Mouse (Mus musculus): ENCODE data around the gene Slc11a2. TPM values are rescaled to one million over a fixed set of nuclear protein-coding genes. Genes with fewer than 3 reads are reported as not detected.

The Slc11a2 gene
- polyA plus RNA-seq, 1 experiment, result 53.2 TPM

DNA sequence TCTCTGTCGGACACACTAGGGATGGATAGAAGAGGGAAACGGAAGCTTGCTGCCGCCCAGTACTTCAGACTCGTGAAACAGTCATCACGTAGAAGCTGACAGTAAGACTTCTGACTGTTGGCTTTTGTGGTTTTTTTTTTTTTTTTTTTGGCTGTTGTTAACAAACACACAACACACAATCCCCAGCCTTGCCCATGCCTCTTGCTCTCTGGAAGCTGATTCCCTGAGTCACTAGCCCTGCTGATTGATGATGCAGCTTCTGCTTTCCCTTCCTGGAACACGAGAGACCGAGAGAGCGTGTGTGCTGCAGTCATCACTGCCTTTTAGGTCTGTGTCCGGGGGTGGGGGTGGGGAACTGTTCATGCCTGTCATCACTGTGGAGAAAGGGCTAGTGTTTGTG is 36.8 kb upstream of the Slc11a2 start:
- 58% methylated on average over 9 of the region's 9 CpGs for WGBS
- TF ChIP-seq CTCF (IDR thresholded peaks at IDR 0.05; ENCODE audit: insufficient read depth, low read length) (no peak), POLR2A (IDR thresholded peaks at IDR 0.05; ENCODE audit: borderline replicate concordance, extremely low read depth, low read depth, low read length) (no peak)
- DNase-seq, result no peak
- no peak overlapping the region for H3K4me3 ChIP-seq (replicated peaks; ENCODE audit: extremely low read depth, low read depth, low read length)
- no peaks in the 10 kb centered on the region for H3K4me1 ChIP-seq (ENCODE audit: control insufficient read depth, insufficient read depth, low read length)

- DNase-seq, result peak; percentile 41
- Histone ChIP-seq H3K4me3 (replicated peaks; ENCODE audit: extremely low read depth, low read depth, low read length) (no peak overlapping the region), H3K4me1 (ENCODE audit: control insufficient read depth, insufficient read depth, low read length) (no peaks in the 10 kb centered on the region)
- WGBS, result 10% methylated on average over 12 of the region's 12 CpGs
- TF ChIP-seq CTCF (IDR thresholded peaks at IDR 0.05; ENCODE audit: insufficient read depth, low read length) (no peak), POLR2A (IDR thresholded peaks at IDR 0.05; ENCODE audit: borderline replicate concordance, extremely low read depth, low read depth, low read length) (no peak)
These were observed 36.1 kb upstream of the Slc11a2 start for GRCm38 (mm10) chr15:100460942-100461341.

- WGBS, result 38% methylated on average over 10 of the region's 10 CpGs
- DNase-seq, result peak; percentile 45
- Histone ChIP-seq H3K4me1 (ENCODE audit: control insufficient read depth, insufficient read depth, low read length) (no peaks in the 10 kb centered on the region), H3K4me3 (replicated peaks; ENCODE audit: extremely low read depth, low read depth, low read length) (no peak overlapping the region)
- TF ChIP-seq CTCF (IDR thresholded peaks at IDR 0.05; ENCODE audit: insufficient read depth, low read length) (peak; percentile 34; the same call in 1 of the 2 replicates), POLR2A (IDR thresholded peaks at IDR 0.05; ENCODE audit: borderline replicate concordance, extremely low read depth, low read depth, low read length) (no peak)
These were observed 33.2 kb upstream of the Slc11a2 start for GRCm38 (mm10) chr15:100458055-100458454.

GRCm38 (mm10) chr15:100457340-100457739 is 32.5 kb upstream of the Slc11a2 start:
- DNase-seq, result peak; percentile 69
- 5% methylated on average over 17 of the region's 17 CpGs for WGBS
- Histone ChIP-seq H3K4me1 (ENCODE audit: control insufficient read depth, insufficient read depth, low read length) (no peaks in the 10 kb centered on the region), H3K4me3 (replicated peaks; ENCODE audit: extremely low read depth, low read depth, low read length) (no peak overlapping the region)
- no peak for TF ChIP-seq POLR2A (IDR thresholded peaks at IDR 0.05; ENCODE audit: borderline replicate concordance, extremely low read depth, low read depth, low read length)
- peak; percentile 97 for TF ChIP-seq CTCF (IDR thresholded peaks at IDR 0.05; ENCODE audit: insufficient read depth, low read length)

DNA sequence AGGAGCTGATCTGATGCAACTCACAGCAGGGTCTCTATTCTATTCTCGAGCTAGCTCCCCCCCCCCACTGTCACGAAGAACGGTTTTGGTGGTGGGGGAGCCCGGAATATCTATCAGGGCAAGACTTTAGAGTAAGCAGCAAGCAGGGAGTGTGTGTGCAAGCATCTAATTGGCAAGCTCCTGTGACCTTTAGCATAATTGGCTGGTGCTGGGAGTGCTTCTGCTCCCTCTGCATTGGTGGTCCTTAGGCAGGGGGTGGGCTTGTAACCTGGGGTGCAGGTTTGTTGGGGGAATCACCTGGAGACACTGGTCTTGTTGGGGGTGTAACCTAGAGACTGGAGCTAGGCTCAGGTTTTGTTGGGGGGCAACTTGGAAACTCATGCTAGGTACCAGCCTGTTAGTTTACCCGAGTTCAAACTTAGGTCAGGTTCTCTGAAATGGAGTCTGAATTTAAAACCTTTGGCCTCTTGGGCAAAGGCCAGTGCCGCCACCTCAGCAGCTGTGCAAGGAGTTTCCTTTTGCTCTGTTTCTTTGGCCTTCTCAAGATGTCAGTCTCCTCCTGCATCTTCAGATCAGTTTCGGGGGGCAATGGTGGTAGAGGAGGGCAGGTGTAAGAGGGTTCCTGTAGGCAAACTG is 31.6 kb upstream of the Slc11a2 start:
- H3K4me3 ChIP-seq (replicated peaks; ENCODE audit: extremely low read depth, low read depth, low read length), result no peak overlapping the region
- TF ChIP-seq CTCF (IDR thresholded peaks at IDR 0.05; ENCODE audit: insufficient read depth, low read length) (no peak), POLR2A (IDR thresholded peaks at IDR 0.05; ENCODE audit: borderline replicate concordance, extremely low read depth, low read depth, low read length) (no peak)
- no peaks in the 10 kb centered on the region for H3K4me1 ChIP-seq (ENCODE audit: control insufficient read depth, insufficient read depth, low read length)
- no peak for DNase-seq
- WGBS, result 80% methylated on average over 7 of the region's 7 CpGs

- 70% methylated on average over 11 of the region's 11 CpGs for WGBS
- no peak for TF ChIP-seq POLR2A (IDR thresholded peaks at IDR 0.05; ENCODE audit: borderline replicate concordance, extremely low read depth, low read depth, low read length)
- no peak for TF ChIP-seq CTCF (IDR thresholded peaks at IDR 0.05; ENCODE audit: insufficient read depth, low read length)
- no peak for DNase-seq
- Histone ChIP-seq H3K4me3 (replicated peaks; ENCODE audit: extremely low read depth, low read depth, low read length) (no peak overlapping the region), H3K4me1 (ENCODE audit: control insufficient read depth, insufficient read depth, low read length) (no peaks in the 10 kb centered on the region)
These were observed 27.6 kb upstream of the Slc11a2 start for GRCm38 (mm10) chr15:100452486-100452885.

GRCm38 (mm10) chr15:100451245-100451644 is 26.4 kb upstream of the Slc11a2 start:
- 50% methylated on average over 16 of the region's 16 CpGs for WGBS
- H3K4me1 ChIP-seq (ENCODE audit: control insufficient read depth, insufficient read depth, low read length), result no peaks in the 10 kb centered on the region
- no peak for DNase-seq
- TF ChIP-seq POLR2A (IDR thresholded peaks at IDR 0.05; ENCODE audit: borderline replicate concordance, extremely low read depth, low read depth, low read length) (no peak), CTCF (IDR thresholded peaks at IDR 0.05; ENCODE audit: insufficient read depth, low read length) (no peak)
- H3K4me3 ChIP-seq (replicated peaks; ENCODE audit: extremely low read depth, low read depth, low read length), result no peak overlapping the region

- DNase-seq, result no peak
- Histone ChIP-seq H3K4me3 (replicated peaks; ENCODE audit: extremely low read depth, low read depth, low read length) (no peak overlapping the region), H3K4me1 (ENCODE audit: control insufficient read depth, insufficient read depth, low read length) (no peaks in the 10 kb centered on the region)
- TF ChIP-seq POLR2A (IDR thresholded peaks at IDR 0.05; ENCODE audit: borderline replicate concordance, extremely low read depth, low read depth, low read length), result no peak
- TF ChIP-seq CTCF (IDR thresholded peaks at IDR 0.05; ENCODE audit: insufficient read depth, low read length), result no peak
- 91% methylated on average over 3 of the region's 3 CpGs for WGBS
These were observed 24.6 kb upstream of the Slc11a2 start for GRCm38 (mm10) chr15:100449495-100449894.

GRCm38 (mm10) chr15:100448572-100448971 is 23.7 kb upstream of the Slc11a2 start:
- TF ChIP-seq POLR2A (IDR thresholded peaks at IDR 0.05; ENCODE audit: borderline replicate concordance, extremely low read depth, low read depth, low read length) (no peak), CTCF (IDR thresholded peaks at IDR 0.05; ENCODE audit: insufficient read depth, low read length) (no peak)
- H3K4me3 ChIP-seq (replicated peaks; ENCODE audit: extremely low read depth, low read depth, low read length), result no peak overlapping the region
- DNase-seq, result no peak
- H3K4me1 ChIP-seq (ENCODE audit: control insufficient read depth, insufficient read depth, low read length), result no peaks in the 10 kb centered on the region
- 77% methylated on average over 4 of the region's 4 CpGs for WGBS

- no peak for TF ChIP-seq CTCF (IDR thresholded peaks at IDR 0.05; ENCODE audit: insufficient read depth, low read length)
- no peak for TF ChIP-seq POLR2A (IDR thresholded peaks at IDR 0.05; ENCODE audit: borderline replicate concordance, extremely low read depth, low read depth, low read length)
- Histone ChIP-seq H3K4me3 (replicated peaks; ENCODE audit: extremely low read depth, low read depth, low read length) (no peak overlapping the region), H3K4me1 (ENCODE audit: control insufficient read depth, insufficient read depth, low read length) (no peaks in the 10 kb centered on the region)
- 67% methylated on average over 2 of the region's 2 CpGs for WGBS
- DNase-seq, result no peak
These were observed 22.0 kb upstream of the Slc11a2 start for GRCm38 (mm10) chr15:100446887-100447286.
